Mouse (Mus musculus) liver, adult 2 months (tissue): ENCODE data around the gene Gm614.

Experiments used
- CTCF ChIP-seq: fragments of 200-500 bp; IDR thresholded peaks from 2 replicates; pipeline ENCODE4 v1.5.1; 2011; ENCODE audit warnings: low read depth, low read length, control low read depth
- POLR2A ChIP-seq: fragments of 200-500 bp; IDR thresholded peaks from 2 replicates; pipeline ENCODE4 v1.6.1; 2011; ENCODE audit warnings: low read length, control low read depth; ENCODE audit not compliant: insufficient read depth; ENCODE audit errors: extremely low read depth

DNA sequence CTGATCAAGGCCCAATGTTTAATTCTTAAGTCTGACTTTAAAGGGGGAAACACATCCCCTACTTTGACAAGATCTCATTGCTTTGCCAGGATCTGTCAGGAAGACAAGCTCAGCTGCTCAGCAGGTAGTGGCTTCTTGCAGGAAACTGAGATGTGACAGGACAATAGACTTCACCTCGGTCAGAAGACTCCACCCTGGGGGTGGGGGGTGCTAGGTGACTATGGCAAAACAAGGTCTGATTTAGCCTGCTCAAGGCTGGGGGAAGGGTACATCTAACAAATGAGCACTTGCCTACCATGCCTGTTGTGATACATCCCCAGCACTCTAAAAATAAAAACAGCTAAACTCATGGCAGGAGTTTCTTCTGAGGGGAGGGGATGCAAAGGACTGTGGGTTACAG lies 18.8 kb downstream of the Gm614 start:
- TF ChIP-seq CTCF (no peak), POLR2A (no peak)
